Mouse (Mus musculus) MEL-GATA-1-ER (cell line): Measurements from ENCODE around the gene Rgcc.

ENCODE experiments used
- DNase-seq: peaks from one replicate; pipeline ENCODE4 v3.0.0-alpha.2; 2012; ENCODE audit warnings: low read depth; ENCODE audit errors: extremely low read depth

Rgcc gene

DNA sequence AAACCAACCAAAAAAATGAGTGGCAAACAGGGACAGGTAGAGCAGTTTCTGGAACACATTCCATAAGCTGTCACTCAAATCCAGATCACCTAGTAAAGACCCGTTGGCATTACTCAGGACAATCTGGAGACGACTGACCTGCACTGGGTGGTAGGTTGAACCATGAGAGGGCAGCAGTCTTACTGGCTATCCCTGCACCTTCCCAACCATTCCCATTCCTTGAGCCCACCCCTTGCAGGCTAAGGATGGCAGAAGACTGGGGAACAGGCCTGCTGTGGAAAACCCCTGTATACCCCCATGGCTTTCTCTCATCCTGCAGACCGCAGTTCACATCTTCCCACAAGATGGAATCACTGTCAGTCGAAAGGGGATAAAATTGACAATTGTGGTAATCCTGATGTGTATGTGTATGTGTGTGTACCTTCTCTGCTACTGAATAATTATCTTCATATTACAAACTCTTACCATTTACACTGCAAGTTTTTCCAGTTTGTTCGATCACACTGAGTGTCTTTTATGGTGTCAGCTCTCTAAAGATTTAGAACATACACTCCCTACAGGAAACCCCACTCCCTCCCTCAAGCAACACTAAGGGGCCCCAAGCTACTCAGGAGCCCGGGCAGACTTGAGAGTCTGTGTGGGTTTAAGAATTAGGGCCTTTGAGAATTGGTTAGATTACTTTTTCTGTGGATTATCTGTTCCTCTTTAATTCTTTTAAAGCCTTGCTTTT, 59.6 kb downstream of the Rgcc start:
- no peak for DNase-seq

DNA sequence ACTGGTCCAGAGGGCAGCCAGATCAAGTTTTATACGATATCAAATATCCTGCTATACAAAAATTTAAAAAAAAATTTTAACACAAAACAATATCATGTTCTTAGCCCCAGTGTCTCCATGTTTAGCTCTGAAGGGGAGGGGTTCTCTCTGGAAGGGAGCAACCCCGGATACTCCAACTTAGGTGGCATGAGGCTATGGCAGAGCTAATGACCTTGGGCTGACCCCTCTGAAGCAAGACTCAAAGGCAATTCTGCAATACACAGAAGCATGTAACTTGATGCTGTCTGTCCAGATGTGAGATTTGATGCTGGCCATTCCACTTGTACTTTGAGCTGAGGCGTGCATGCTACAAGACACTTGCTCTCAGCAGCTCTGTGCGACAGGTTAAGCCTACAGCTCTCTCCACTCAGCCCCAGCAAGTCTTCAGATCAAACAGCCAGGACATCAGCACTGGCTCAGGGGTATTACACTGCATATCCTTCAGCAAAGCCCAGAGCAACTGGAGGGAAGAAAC, 60.3 kb downstream of the Rgcc start:
- no peak for DNase-seq

DNA sequence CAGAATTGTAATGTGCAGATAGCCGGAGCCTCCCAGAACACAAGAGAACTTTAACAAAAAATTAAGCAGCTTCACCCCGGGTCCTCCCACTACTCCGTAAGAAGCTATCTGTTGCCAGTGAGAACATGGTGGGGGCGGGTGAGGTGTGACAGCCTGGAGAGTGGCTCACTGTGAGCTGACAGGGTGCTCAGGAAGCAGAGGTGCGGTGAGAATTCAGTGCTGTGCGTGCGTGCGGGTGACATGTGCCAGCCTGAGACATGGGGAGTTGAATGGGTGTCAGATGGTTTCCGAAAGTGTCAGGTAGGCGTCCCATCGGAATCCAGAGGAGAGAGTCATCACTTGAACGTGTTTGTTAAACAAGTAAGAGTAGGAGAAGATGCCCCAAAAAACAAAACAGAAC, 62.0 kb downstream of the Rgcc start:
- no peak for DNase-seq
